Mouse (Mus musculus) right cerebral cortex, adult 18-20 months (tissue): ENCODE measurements at regions not wholly inside any gene's neighbourhood (a gene's known extent, or its start where the extent isn't known, plus 50 kb on each side); places are given as distances from the start of the nearest gene placed in this dataset.
"Not testable (repeated sequence)": the region's sequence is repeated elsewhere in the genome, so short reads cannot be mapped to it uniquely, and the experiment has no call there.

Experiments
- DNase-seq: peaks from one replicate; pipeline ENCODE4 v3.0.0; 2022; ENCODE audit warnings: mixed read lengths

GRCm38 (mm10) chr15:8766208-8766607 lies 55.6 kb upstream of the Slc1a3 start:
- DNase-seq, result not testable (repeated sequence)

GRCm38 (mm10) chr15:8761741-8762271 lies 51.2 kb upstream of the Slc1a3 start:
- DNase-seq, result no peak

GRCm38 (mm10) chr15:8761132-8761531 lies 50.6 kb upstream of the Slc1a3 start:
- no peak for DNase-seq
